ENCODE assay signal across 21 mouse cellular contexts in the genomic region with DNA sequence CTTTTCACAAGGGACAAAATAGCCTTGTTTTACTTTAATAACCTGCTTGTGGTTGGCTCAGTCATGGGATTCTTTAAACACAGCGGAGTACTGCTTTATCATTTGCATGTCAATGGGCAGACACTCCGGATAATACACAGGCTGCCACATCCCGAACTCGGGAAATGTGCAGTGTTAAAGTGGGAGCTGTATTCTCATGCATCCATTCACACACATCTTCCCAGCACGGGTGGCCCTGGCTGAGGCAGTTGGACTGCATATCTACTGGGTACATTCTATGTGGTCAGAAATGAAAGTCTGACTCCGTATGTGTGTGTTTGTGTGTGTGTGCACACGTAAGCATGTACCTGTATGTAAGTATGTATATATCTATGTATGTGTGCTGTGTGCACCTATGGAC.
A peak's percentile ranks its signal among the peaks of the same experiment; 100 is the strongest.
DNase-seq lines count a peak whose midpoint lies in the region; ATAC-seq and TF ChIP-seq lines count a peak whose summit lies in the region.
"Had no signal": no experiment of that assay in that cellular context is flagged by ENCODE, and none has a peak within 500 bp of the region (broad histone marks: within the 10 kb centered on the region; RNA-seq: fewer than 3 reads in every experiment).

No protein-coding gene starts in this region.

- no peak overlapping the region for H3K4me2 ChIP-seq in midbrain, embryonic 11.5 days
- no peak overlapping the region for H3K4me2 ChIP-seq in midbrain, postnatal 0 days (ENCODE audit: low read depth, low read length, poor library complexity, severe bottlenecking)
- H3K4me2 ChIP-seq in forebrain, embryonic 13.5 days = peak overlapping the region; percentile 20; the same call in 1 of the 2 replicates
- no peak overlapping the region for H3K4me2 ChIP-seq in hindbrain, embryonic 15.5 days
- H3K4me2 ChIP-seq in neural tube, embryonic 14.5 days (ENCODE audit: low read depth, low read length) = no peak overlapping the region
- H3K4me2 ChIP-seq: embryonic facial prominence, embryonic 13.5 days had no signal

- H3K9me3 ChIP-seq in midbrain, embryonic 11.5 days (ENCODE audit: control insufficient read depth, low read length) = no peaks in the 10 kb centered on the region
- no peaks in the 10 kb centered on the region for H3K9me3 ChIP-seq in midbrain, postnatal 0 days (ENCODE audit: low read length)
- H3K9me3 ChIP-seq in forebrain, embryonic 13.5 days (replicated peaks) = no peaks in the 10 kb centered on the region
- H3K9me3 ChIP-seq in hindbrain, embryonic 15.5 days = no peaks in the 10 kb centered on the region
- no peaks in the 10 kb centered on the region for H3K9me3 ChIP-seq in neural tube, embryonic 14.5 days (ENCODE audit: control insufficient read depth, low read length)
- H3K9me3 ChIP-seq: embryonic facial prominence, embryonic 13.5 days; heart, embryonic 10.5 days had no signal

- no peak overlapping the region for H3K9ac ChIP-seq in midbrain, embryonic 11.5 days (ENCODE audit: low read length)
- no peak overlapping the region for H3K9ac ChIP-seq in midbrain, postnatal 0 days (replicated peaks; ENCODE audit: low read length, poor library complexity, severe bottlenecking)
- no peak overlapping the region for H3K9ac ChIP-seq in forebrain, embryonic 13.5 days
- no peak overlapping the region for H3K9ac ChIP-seq in hindbrain, embryonic 15.5 days
- no peak overlapping the region for H3K9ac ChIP-seq in neural tube, embryonic 14.5 days (replicated peaks; ENCODE audit: low read depth, low read length)
- H3K9ac ChIP-seq: embryonic facial prominence, embryonic 13.5 days had no signal

- no peak overlapping the region for H3K4me3 ChIP-seq in midbrain, embryonic 11.5 days (ENCODE audit: low read depth, low read length)
- no peak overlapping the region for H3K4me3 ChIP-seq in midbrain, postnatal 0 days (ENCODE audit: low read depth, low read length)
- no peak overlapping the region for H3K4me3 ChIP-seq in forebrain, embryonic 13.5 days
- H3K4me3 ChIP-seq in hindbrain, embryonic 15.5 days = no peak overlapping the region
- H3K4me3 ChIP-seq in neural tube, embryonic 14.5 days (ENCODE audit: low read depth, low read length) = no peak overlapping the region
- H3K4me3 ChIP-seq: embryonic facial prominence, embryonic 13.5 days; heart, embryonic 10.5 days; layer of hippocampus, adult 2 months had no signal

- H3K4me1 ChIP-seq in midbrain, embryonic 11.5 days (ENCODE audit: control insufficient read depth, insufficient read depth, low read length) = peaks cover 7% of the 10 kb centered on the region
- H3K4me1 ChIP-seq in midbrain, postnatal 0 days (ENCODE audit: insufficient read depth, low read length) = no peaks in the 10 kb centered on the region
- peaks cover 34% of the 10 kb centered on the region for H3K4me1 ChIP-seq in forebrain, embryonic 13.5 days
- H3K4me1 ChIP-seq in hindbrain, embryonic 15.5 days (replicated peaks) = peaks cover 13% of the 10 kb centered on the region
- no peaks in the 10 kb centered on the region for H3K4me1 ChIP-seq in neural tube, embryonic 14.5 days (ENCODE audit: control insufficient read depth, insufficient read depth, low read length)

- H3K27me3 ChIP-seq in midbrain, embryonic 11.5 days (ENCODE audit: control insufficient read depth, insufficient read depth, low read length) = no peaks in the 10 kb centered on the region
- H3K27me3 ChIP-seq in midbrain, postnatal 0 days (ENCODE audit: insufficient read depth, low read length) = no peaks in the 10 kb centered on the region
- H3K27me3 ChIP-seq in forebrain, embryonic 13.5 days = no peaks in the 10 kb centered on the region
- H3K27me3 ChIP-seq in hindbrain, embryonic 15.5 days = no peaks in the 10 kb centered on the region
- H3K27me3 ChIP-seq in neural tube, embryonic 14.5 days (ENCODE audit: control insufficient read depth, insufficient read depth, low read length) = no peaks in the 10 kb centered on the region
- H3K27me3 ChIP-seq: embryonic facial prominence, embryonic 13.5 days had no signal

- DNase-seq in midbrain, embryonic 11.5 days (ENCODE audit: low spot score, missing footprints) = peak; percentile 74
- no peak for DNase-seq in midbrain, postnatal 0 days (ENCODE audit: low spot score)
- DNase-seq in heart, adult 9 months (ENCODE audit: low spot score in 2 of 2) = no peak
- DNase-seq in right cerebral cortex, postnatal 36 days (ENCODE audit: low spot score in 2 of 2) = no peak
- DNase-seq: adrenal gland, postnatal 10 days; cerebellum, adult 11-12 months; cerebellum, postnatal 14 days; gastrocnemius, postnatal 36 days; heart, postnatal 10 days; kidney, adult 2 months; kidney, postnatal 14 days; liver; right cerebral cortex, postnatal 4 days; thymus, adult 2 months had no signal

- H3K27ac ChIP-seq in midbrain, embryonic 11.5 days (ENCODE audit: low read depth, low read length) = no peak overlapping the region
- no peak overlapping the region for H3K27ac ChIP-seq in midbrain, postnatal 0 days (ENCODE audit: low read depth, low read length)
- no peak overlapping the region for H3K27ac ChIP-seq in forebrain, embryonic 13.5 days
- H3K27ac ChIP-seq in hindbrain, embryonic 15.5 days (replicated peaks) = no peak overlapping the region
- no peak overlapping the region for H3K27ac ChIP-seq in neural tube, embryonic 14.5 days (ENCODE audit: low read depth, low read length)
- H3K27ac ChIP-seq: embryonic facial prominence, embryonic 13.5 days; heart, embryonic 10.5 days; layer of hippocampus, adult 2 months had no signal

- peak; percentile 48; the same call in 1 of the 2 replicates for ATAC-seq in midbrain, embryonic 11.5 days (ENCODE audit: low FRiP score)
- ATAC-seq in midbrain, postnatal 0 days (ENCODE audit: low FRiP score) = no peak
- peak; percentile 75 for ATAC-seq in forebrain, embryonic 13.5 days
- 0 out of 2 replicates have a peak, but pooled peaks have one; percentile 16 for ATAC-seq in hindbrain, embryonic 15.5 days (ENCODE audit: low FRiP score, low read depth)
- ATAC-seq in neural tube, embryonic 14.5 days (ENCODE audit: low read depth) = peak; percentile 51; the same call in 1 of the 2 replicates
- ATAC-seq: lung, postnatal 0 days had no signal

- TF ChIP-seq CTCF in midbrain, postnatal 0 days (IDR thresholded peaks at IDR 0.05) = no peak

- WGBS in midbrain, embryonic 11.5 days = 46% methylated on average over 7 of the region's 7 CpGs
- WGBS in midbrain, postnatal 0 days = 26% methylated on average over 7 of the region's 7 CpGs
- 26% methylated on average over 7 of the region's 7 CpGs for WGBS in forebrain, embryonic 13.5 days
- 36% methylated on average over 7 of the region's 7 CpGs for WGBS in hindbrain, embryonic 15.5 days
- 34% methylated on average over 7 of the region's 7 CpGs for WGBS in neural tube, embryonic 14.5 days

- no peaks in the 10 kb centered on the region for H3K36me3 ChIP-seq in midbrain, embryonic 11.5 days (ENCODE audit: control insufficient read depth, insufficient read depth, low read length)
- H3K36me3 ChIP-seq in midbrain, postnatal 0 days (ENCODE audit: insufficient read depth, low read length) = no peaks in the 10 kb centered on the region
- no peaks in the 10 kb centered on the region for H3K36me3 ChIP-seq in forebrain, embryonic 13.5 days (ENCODE audit: poor library complexity, severe bottlenecking)
- no peaks in the 10 kb centered on the region for H3K36me3 ChIP-seq in hindbrain, embryonic 15.5 days
- H3K36me3 ChIP-seq in neural tube, embryonic 14.5 days (ENCODE audit: control insufficient read depth, insufficient read depth, low read length) = no peaks in the 10 kb centered on the region
- H3K36me3 ChIP-seq: embryonic facial prominence, embryonic 13.5 days; heart, embryonic 10.5 days had no signal
